Mouse (Mus musculus) cerebellum, adult 2 months (tissue): ENCODE results near the gene Fam213b. TPM values are rescaled to one million over a fixed set of nuclear protein-coding genes. Genes with fewer than 3 reads are reported as not detected.

Source experiments
- DNase-seq, 2 experiments: peaks; one replicate each; pipeline ENCODE4 v3.0.0; 2021
- H3K27ac ChIP-seq: fragments of 200-500 bp; 2 replicates; pipeline ENCODE4 v1.5.1; 2012; ENCODE audit warnings: low read length, control low read depth, inconsistent platforms; ENCODE audit not compliant: insufficient read depth
- H3K27me3 ChIP-seq: fragments of 200-500 bp; 2 replicates; pipeline ENCODE4 v1.6.1; 2012; ENCODE audit warnings: inconsistent platforms, mild to moderate bottlenecking, low read length, moderate library complexity; ENCODE audit not compliant: control insufficient read depth, insufficient read depth
- H3K4me1 ChIP-seq: fragments of 200-500 bp; 2 replicates; pipeline ENCODE4 v1.6.1; 2011; ENCODE audit warnings: low read length; ENCODE audit not compliant: control insufficient read depth, insufficient read depth
- H3K4me3 ChIP-seq: fragments of 200-500 bp; replicated peaks from 2 replicates; pipeline ENCODE3; 2011; ENCODE audit warnings: mild to moderate bottlenecking, low read depth, low read length, control low read depth; ENCODE audit not compliant: insufficient read depth
- CTCF ChIP-seq: fragments of 200-500 bp; IDR thresholded peaks from 2 replicates; pipeline ENCODE4 v1.5.1; 2011; ENCODE audit warnings: low read depth, mild to moderate bottlenecking, control low read depth, low read length, moderate library complexity, borderline replicate concordance; ENCODE audit not compliant: insufficient read depth
- POLR2A ChIP-seq: fragments of 200-500 bp; IDR thresholded peaks from 2 replicates; pipeline ENCODE4 v1.6.1; 2011; ENCODE audit warnings: low read length, control low read depth, borderline replicate concordance; ENCODE audit not compliant: insufficient read depth
- WGBS: fragments of 180-500 bp; shearing (Covaris S2); methylation state at CpG from one replicate; pipeline ENCODE4 v1.1.7; 2018; 5-methylcytosine and 5-hydroxymethylcytosine counted together
- polyA plus RNA-seq: library from polyadenylated mRNA; depleted of rRNA; stranded (reverse); fragments of >200 nt; gene quantifications from 2 replicates; pipeline ENCODE4 v1.2.3, GENCODE M21; 2012; rRNA removed

The Fam213b gene
- polyA plus RNA-seq, 1 experiment, result 180 TPM

DNA sequence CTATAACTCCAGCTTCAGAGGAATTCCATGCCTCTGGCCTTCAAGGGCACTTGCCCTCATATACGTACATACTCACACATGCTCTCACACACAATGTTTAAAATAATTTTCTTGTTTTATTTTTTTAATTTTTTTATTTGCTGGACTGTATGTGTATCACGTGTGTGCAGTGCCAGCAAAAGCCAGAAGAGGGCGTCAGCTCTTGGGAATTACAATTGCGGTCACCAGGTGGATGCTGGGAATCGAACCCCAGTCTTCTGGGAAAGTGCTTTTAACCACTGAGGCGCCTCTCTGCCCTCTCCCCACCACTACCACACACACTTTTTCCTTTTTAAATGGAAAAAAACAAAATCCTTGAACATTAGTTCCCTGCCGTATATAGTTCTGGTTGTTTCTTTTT, 42.1 kb downstream of the Fam213b start:
- WGBS, result 92% methylated on average over 7 of the region's 7 CpGs
- Histone ChIP-seq H3K4me3 (peak overlapping the region; percentile 58), H3K27ac (no peak overlapping the region), H3K4me1 (peaks cover 4% of the 10 kb centered on the region; the same call in 1 of the 2 replicates), H3K27me3 (no peaks in the 10 kb centered on the region)
- no peak for TF ChIP-seq POLR2A
- TF ChIP-seq CTCF, result no peak
- peak in 1 of 2 experiments; percentile 42 for DNase-seq

DNA sequence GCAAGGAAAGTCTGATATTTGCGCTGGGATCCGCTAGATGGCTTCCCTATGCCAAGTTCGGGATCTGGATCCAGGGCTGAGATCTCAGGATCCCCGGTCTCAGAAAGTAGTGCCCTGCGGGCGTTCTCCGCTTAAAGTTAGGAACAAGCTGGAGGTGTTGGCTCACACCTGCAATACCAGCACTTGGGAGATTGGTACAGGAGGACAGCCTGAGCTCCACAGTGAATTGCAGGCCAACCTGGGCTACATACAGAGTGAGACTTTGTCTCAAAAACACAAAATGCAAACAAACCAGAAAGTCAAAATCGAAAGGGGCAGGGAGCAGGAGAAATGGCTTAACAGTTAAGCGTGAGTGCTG, 42.5 kb downstream of the Fam213b start:
- TF ChIP-seq CTCF, result no peak
- TF ChIP-seq POLR2A, result no peak
- peak overlapping the region; percentile 93 for H3K27ac ChIP-seq
- DNase-seq, result no peak
- H3K4me1 ChIP-seq, result peaks cover 4% of the 10 kb centered on the region; the same call in 1 of the 2 replicates
- H3K4me3 ChIP-seq, result peak overlapping the region; percentile 58
- H3K27me3 ChIP-seq, result no peaks in the 10 kb centered on the region
- WGBS, result 12% methylated on average over 9 of the region's 9 CpGs

DNA sequence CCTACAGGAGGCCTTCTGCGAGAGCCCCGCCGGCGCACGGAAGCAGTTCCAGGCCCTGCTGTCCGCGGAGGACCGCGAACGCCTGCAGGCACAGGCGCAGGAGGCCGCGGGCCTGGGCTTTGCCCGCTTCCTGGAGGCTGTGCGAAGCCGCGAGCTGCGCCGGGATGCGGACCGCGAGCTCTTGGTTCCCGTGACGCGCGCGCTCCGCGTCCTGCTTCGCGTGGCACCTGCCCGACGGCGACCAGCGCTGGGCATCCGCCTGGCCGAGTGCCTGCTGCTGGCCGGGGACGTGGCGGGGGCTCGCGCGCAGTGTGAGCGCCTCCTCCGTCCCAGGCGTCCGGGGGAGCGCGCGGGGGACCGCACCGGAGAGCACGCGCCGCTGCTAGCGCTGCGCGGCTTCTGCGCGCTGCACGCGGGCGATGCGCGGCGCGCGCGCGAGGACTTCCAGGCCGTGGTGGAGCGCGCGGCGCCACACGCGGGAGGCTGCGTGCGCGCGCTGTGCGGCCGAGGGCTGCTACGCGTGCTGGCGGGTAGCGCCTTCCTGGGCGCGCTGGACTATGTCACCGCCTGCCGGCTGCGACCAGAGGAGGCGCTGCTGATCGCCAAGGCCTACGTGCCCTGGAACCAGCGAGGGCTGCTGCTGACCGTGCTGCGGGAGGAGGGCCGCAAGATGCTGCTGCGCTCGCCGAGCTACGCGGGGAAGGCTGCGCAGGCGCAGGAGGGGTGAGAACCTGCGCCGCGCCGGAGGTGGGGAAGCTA, 43.0 kb downstream of the Fam213b start:
- peak overlapping the region; percentile 58 for H3K4me3 ChIP-seq
- WGBS, result under 1% methylated on average over 109 of the region's 110 CpGs
- no peaks in the 10 kb centered on the region for H3K27me3 ChIP-seq
- TF ChIP-seq CTCF, result peak; percentile 68
- peak; percentile 78 for TF ChIP-seq POLR2A
- DNase-seq, result peak; percentile 96 to 97
- H3K4me1 ChIP-seq, result peaks cover 4% of the 10 kb centered on the region; the same call in 1 of the 2 replicates
- H3K27ac ChIP-seq, result peak overlapping the region; percentile 93

DNA sequence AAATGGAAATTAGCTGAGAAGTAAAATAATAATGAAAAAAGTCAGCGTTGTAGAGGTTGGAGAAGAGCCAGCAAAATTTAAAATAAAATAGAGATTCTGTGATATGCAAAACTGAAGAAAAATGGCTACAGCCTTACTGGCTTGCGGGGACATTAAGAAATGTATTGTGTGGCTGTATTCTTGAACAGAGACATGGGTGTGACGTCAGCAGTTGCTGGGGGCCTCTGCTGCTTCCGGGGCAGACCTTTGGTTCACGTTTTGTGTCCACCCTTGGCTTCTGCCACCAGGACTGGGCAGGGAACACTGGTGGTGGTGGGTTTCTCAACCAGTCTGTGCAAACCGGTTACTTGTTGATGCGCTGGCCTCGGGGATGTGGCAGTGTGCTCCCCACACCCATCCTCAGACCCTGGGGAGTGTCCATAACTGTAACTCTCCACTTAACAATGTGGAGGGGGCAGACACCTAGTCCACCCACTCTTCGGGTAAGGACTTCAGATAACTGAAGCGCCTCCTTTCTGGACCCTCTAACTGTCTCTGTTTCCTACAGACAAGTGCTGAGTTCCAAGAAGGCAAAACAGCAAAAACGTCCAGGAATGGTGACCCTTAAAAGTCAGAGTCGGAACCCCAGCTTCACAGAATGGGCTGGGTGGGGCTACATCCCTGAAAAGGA, 44.1 kb downstream of the Fam213b start:
- no peak for DNase-seq
- WGBS, result 47% methylated on average over 12 of the region's 12 CpGs
- Histone ChIP-seq H3K4me1 (peaks cover 4% of the 10 kb centered on the region; the same call in 1 of the 2 replicates), H3K27ac (peak overlapping the region; percentile 93; the same call in 1 of the 2 replicates), H3K27me3 (no peaks in the 10 kb centered on the region), H3K4me3 (peak overlapping the region; percentile 58)
- TF ChIP-seq POLR2A (no peak), CTCF (no peak)

DNA sequence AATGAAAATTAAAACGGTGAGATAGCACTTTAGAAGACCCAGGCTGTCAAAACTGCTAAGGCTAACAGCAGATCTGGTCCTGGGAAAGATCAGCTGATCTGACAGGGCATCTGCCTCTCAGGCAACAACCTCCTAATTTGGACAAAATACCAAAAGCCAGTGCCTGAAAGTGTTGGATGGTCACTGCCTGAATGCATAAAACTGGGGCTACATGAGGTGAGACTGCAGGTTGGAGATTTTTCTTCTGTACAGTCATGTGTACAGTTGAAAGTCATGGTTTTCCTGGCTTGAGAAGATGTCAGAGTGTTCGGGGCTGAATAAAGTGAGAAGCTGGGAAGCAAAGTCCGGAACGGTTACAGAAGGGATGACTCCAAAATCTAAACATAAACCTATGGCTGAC, 45.1 kb downstream of the Fam213b start:
- H3K27me3 ChIP-seq, result no peaks in the 10 kb centered on the region
- no peak overlapping the region for H3K4me3 ChIP-seq
- no peak for TF ChIP-seq POLR2A
- no peak for TF ChIP-seq CTCF
- no peak for DNase-seq
- peaks cover 4% of the 10 kb centered on the region; the same call in 1 of the 2 replicates for H3K4me1 ChIP-seq
- 80% methylated on average over 4 of the region's 4 CpGs for WGBS
- H3K27ac ChIP-seq, result no peak overlapping the region

DNA sequence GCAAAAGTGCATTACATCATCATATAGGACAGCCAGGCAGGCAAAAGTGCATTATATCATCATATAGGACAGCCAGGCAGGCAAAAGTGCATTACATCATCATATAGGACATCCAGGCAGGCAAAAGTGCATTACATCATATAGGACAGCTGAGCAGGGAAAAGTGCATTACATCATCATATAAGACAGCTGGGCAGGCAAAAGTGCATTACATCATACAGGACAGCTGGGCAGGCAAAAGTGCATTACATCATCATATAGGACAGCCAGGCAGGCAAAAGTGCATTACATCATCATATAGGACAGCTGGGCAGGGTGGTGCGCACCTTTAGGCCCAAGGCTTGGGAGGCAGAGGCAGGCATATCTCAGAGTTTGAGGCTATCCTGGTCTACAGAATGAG, 46.2 kb downstream of the Fam213b start:
- no peak for DNase-seq
- no peak overlapping the region for H3K27ac ChIP-seq
- no peak for TF ChIP-seq POLR2A
- no peak for TF ChIP-seq CTCF
- peaks cover 4% of the 10 kb centered on the region; the same call in 1 of the 2 replicates for H3K4me1 ChIP-seq
- no peaks in the 10 kb centered on the region for H3K27me3 ChIP-seq
- 100% methylated on average over 1 of the region's 1 CpGs for WGBS
- no peak overlapping the region for H3K4me3 ChIP-seq

Other genes with a start within 250 kb of the Fam213b start
- not detected in 2 replicates for gene Actrt2, start 231.3 kb downstream of the Fam213b start, polyA plus RNA-seq
- 1.5 and 2.6 TPM in 2 replicates for gene Ttc34, start 61.7 kb downstream of the Fam213b start, polyA plus RNA-seq
- 2.7 and 3.3 TPM in 2 replicates for gene Mmel1, start 29.6 kb downstream of the Fam213b start, polyA plus RNA-seq
- 0.80 and 1.3 TPM in 2 replicates for gene Tnfrsf14, start 29.4 kb upstream of the Fam213b start, polyA plus RNA-seq
- 4.6 and 4.8 TPM in 2 replicates for gene Hes5, start 61.8 kb upstream of the Fam213b start, polyA plus RNA-seq
- 84.6 and 85.5 TPM in 2 replicates for gene Pank4, start 65.0 kb upstream of the Fam213b start, polyA plus RNA-seq
- 149 and 180 TPM in 2 replicates for gene Plch2, start 157.6 kb upstream of the Fam213b start, polyA plus RNA-seq
- 32.0 and 38.1 TPM in 2 replicates for gene Pex10, start 167.9 kb upstream of the Fam213b start, polyA plus RNA-seq
- gene Rer1, start 187.2 kb upstream of the Fam213b start, polyA plus RNA-seq, result 102 and 104 TPM in 2 replicates
- 15.6 and 18.7 TPM in 2 replicates for gene Morn1, start 187.4 kb upstream of the Fam213b start, polyA plus RNA-seq